Mouse (Mus musculus): ENCODE data around the gene Dmrtc1c1. TPM values are rescaled to one million over a fixed set of nuclear protein-coding genes. Genes with fewer than 3 reads are reported as not detected.
"Not testable (repeated sequence)": the region's sequence is repeated elsewhere in the genome, so short reads cannot be mapped to it uniquely, and the experiment has no call there.

Dmrtc1c1 gene
- not detected in 2 replicates for polyA plus RNA-seq (2014; fragmentation: Nextera tagmentation; extraction: Ambion mirVana)

DNA sequence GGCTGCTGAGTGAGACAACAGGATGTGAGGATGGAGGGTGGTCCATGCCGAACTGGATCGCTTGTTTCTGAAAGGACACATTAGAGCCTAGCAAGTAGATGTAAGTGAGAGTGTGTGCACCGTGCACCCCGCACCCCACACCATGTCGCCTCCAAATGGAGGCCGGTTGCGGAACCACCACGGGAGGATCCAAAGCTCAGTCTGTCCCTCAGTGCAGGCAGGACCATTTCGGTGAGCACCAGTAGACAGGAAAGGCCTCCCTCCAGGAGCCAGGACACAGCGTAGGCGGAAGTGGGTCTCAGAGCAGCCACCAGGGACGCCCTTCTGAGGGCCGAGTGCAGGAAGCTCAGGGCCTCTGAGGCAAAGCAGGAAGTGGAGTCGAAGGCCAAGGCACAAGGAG is at the start of gene Dmrtc1c1:
Gene Dmrtc1c1, plus strand, starts transcription at position 301 of the 400 bp plus-strand sequence.
- not testable (repeated sequence) for H3K4me1 ChIP-seq (ENCODE audit: control insufficient read depth, insufficient read depth, low read length); DNase-seq (ENCODE audit: low spot score); H3K9ac ChIP-seq (ENCODE audit: low read length); H3K27me3 ChIP-seq (ENCODE audit: control insufficient read depth, insufficient read depth, low read length); H3K4me3 ChIP-seq (ENCODE audit: low read depth, low read length); H3K27ac ChIP-seq (replicated peaks; ENCODE audit: low read depth, low read length); H3K4me2 ChIP-seq (ENCODE audit: low read depth, severe bottlenecking); H3K9me3 ChIP-seq (ENCODE audit: control insufficient read depth, low read length); ATAC-seq (ENCODE audit: insufficient number of reproducible peaks, low FRiP score, low TSS enrichment, low read depth); H3K36me3 ChIP-seq (ENCODE audit: control insufficient read depth, insufficient read depth, low read length)
- WGBS = no CpG with 5 or more reads among the region's 14 CpGs

DNA sequence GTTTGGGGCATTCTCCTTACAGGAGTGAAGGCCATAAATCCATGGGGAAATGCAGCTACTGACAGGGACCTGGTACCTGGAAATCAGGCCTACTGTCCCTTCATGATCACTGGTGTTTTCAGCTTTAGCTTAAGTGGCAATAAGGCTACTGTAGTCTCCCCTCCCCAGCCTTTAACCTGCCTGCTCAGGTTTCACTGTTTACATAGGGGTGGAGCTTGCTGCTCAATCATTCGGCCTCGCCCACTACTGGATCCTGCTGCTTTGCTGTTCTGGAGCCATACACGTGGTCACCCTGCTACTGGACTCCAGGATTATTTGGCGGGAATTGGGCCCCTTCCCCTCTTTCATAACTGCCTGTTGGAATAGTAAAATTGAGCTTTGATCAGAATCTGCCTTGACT is 36.9 kb upstream of the Dmrtc1c1 start:
- no peak for DNase-seq (ENCODE audit: low spot score)

DNA sequence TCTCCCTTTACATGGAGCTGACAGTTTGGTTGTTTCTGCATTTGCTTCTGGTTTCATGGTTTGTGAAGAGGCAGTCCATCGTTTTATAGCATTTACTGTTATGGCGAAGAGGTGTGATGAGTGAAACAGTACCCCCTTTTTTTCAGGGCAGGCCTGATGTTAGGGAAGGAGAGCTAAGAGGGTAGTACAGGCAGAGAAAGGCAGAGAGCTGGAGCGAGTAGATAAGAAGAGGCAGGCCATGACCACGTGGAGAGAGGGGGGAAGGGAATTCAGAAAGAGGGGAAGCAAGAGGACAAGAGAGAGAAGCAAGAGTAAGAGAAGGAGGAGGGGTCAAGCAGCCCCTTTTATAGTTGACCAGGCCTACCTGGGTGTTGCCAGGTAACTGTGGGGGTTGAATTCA is 9.5 kb downstream of the Dmrtc1c1 start:
- Histone ChIP-seq H3K9me3 (ENCODE audit: control insufficient read depth, low read length) (no peaks in the 10 kb centered on the region), H3K9ac (ENCODE audit: low read length) (no peak overlapping the region), H3K27ac (replicated peaks; ENCODE audit: low read depth, low read length) (no peak overlapping the region), H3K27me3 (ENCODE audit: control insufficient read depth, insufficient read depth, low read length) (no peaks in the 10 kb centered on the region), H3K4me1 (ENCODE audit: control insufficient read depth, insufficient read depth, low read length) (no peaks in the 10 kb centered on the region), H3K4me2 (ENCODE audit: low read depth, severe bottlenecking) (no peak overlapping the region), H3K36me3 (ENCODE audit: control insufficient read depth, insufficient read depth, low read length) (no peaks in the 10 kb centered on the region), H3K4me3 (ENCODE audit: low read depth, low read length) (no peak overlapping the region)
- 67% methylated on average over 4 of the region's 4 CpGs for WGBS
- ATAC-seq (ENCODE audit: insufficient number of reproducible peaks, low FRiP score, low TSS enrichment, low read depth) (no peak), DNase-seq (ENCODE audit: low spot score) (no peak)

More for the DNA sequence above, 36.9 kb upstream of the Dmrtc1c1 start:
- no peaks in the 10 kb centered on the region for H3K9me3 ChIP-seq (ENCODE audit: control insufficient read depth, low read length)
- H3K4me1 ChIP-seq (ENCODE audit: control insufficient read depth, insufficient read depth, low read length) = no peaks in the 10 kb centered on the region
- no peak overlapping the region for H3K9ac ChIP-seq (ENCODE audit: low read length)
- no peak for ATAC-seq (ENCODE audit: insufficient number of reproducible peaks, low FRiP score, low TSS enrichment, low read depth)
- no peak overlapping the region for H3K27ac ChIP-seq (replicated peaks; ENCODE audit: low read depth, low read length)
- H3K27me3 ChIP-seq (ENCODE audit: control insufficient read depth, insufficient read depth, low read length) = no peaks in the 10 kb centered on the region
- 23% methylated on average over 4 of the region's 4 CpGs for WGBS
- H3K4me3 ChIP-seq (ENCODE audit: low read depth, low read length) = no peak overlapping the region
- H3K36me3 ChIP-seq (ENCODE audit: control insufficient read depth, insufficient read depth, low read length) = no peaks in the 10 kb centered on the region
- no peak overlapping the region for H3K4me2 ChIP-seq (ENCODE audit: low read depth, severe bottlenecking)

DNA sequence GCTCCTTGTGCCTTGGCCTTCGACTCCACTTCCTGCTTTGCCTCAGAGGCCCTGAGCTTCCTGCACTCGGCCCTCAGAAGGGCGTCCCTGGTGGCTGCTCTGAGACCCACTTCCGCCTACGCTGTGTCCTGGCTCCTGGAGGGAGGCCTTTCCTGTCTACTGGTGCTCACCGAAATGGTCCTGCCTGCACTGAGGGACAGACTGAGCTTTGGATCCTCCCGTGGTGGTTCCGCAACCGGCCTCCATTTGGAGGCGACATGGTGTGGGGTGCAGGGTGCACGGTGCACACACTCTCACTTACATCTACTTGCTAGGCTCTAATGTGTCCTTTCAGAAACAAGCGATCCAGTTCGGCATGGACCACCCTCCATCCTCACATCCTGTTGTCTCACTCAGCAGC is 51.8 kb downstream of the Dmrtc1c1 start, which contains the start of gene Dmrtc1c2:
Gene Dmrtc1c2, minus strand, starts transcription at position 101 of the 400 bp plus-strand sequence.
- H3K27ac ChIP-seq (replicated peaks; ENCODE audit: low read depth, low read length); H3K4me3 ChIP-seq (ENCODE audit: low read depth, low read length); DNase-seq (ENCODE audit: low spot score): not testable (repeated sequence)

More for the DNA sequence above, 51.8 kb downstream of the Dmrtc1c1 start, which contains the start of gene Dmrtc1c2:
- not testable (repeated sequence) for H3K4me1 ChIP-seq (ENCODE audit: control insufficient read depth, insufficient read depth, low read length); H3K4me2 ChIP-seq (ENCODE audit: low read depth, severe bottlenecking); H3K9me3 ChIP-seq (ENCODE audit: control insufficient read depth, low read length); H3K27me3 ChIP-seq (ENCODE audit: control insufficient read depth, insufficient read depth, low read length); ATAC-seq (ENCODE audit: insufficient number of reproducible peaks, low FRiP score, low TSS enrichment, low read depth); H3K36me3 ChIP-seq (ENCODE audit: control insufficient read depth, insufficient read depth, low read length); H3K9ac ChIP-seq (ENCODE audit: low read length)
- WGBS = 94% methylated on average over 2 of the region's 13 CpGs

Other genes with a start within 250 kb of the Dmrtc1c1 start
- gene Phka1, start 158.7 kb upstream of the Dmrtc1c1 start, polyA plus RNA-seq (2014; fragmentation: Nextera tagmentation; extraction: Ambion mirVana) = 11.2 and 12.3 TPM in 2 replicates
- gene Gm3880, start 116.0 kb upstream of the Dmrtc1c1 start, polyA plus RNA-seq (2014; fragmentation: Nextera tagmentation; extraction: Ambion mirVana) = not detected in 2 replicates
- gene Gm9112, start 95.3 kb upstream of the Dmrtc1c1 start, polyA plus RNA-seq (2014; fragmentation: Nextera tagmentation; extraction: Ambion mirVana) = not detected in 2 replicates
- not detected in 2 replicates for gene Dmrtc1b, start 95.1 kb upstream of the Dmrtc1c1 start, polyA plus RNA-seq (2014; fragmentation: Nextera tagmentation; extraction: Ambion mirVana)
- gene Dmrtc1c2, start 51.7 kb downstream of the Dmrtc1c1 start, polyA plus RNA-seq (2014; fragmentation: Nextera tagmentation; extraction: Ambion mirVana) = not detected in 2 replicates
- not detected in 2 replicates for gene 1700031F05Rik, start 65.0 kb downstream of the Dmrtc1c1 start, polyA plus RNA-seq (2014; fragmentation: Nextera tagmentation; extraction: Ambion mirVana)
- gene Dmrtc1a, start 105.7 kb downstream of the Dmrtc1c1 start, polyA plus RNA-seq (2014; fragmentation: Nextera tagmentation; extraction: Ambion mirVana) = 0.60 TPM in 1 of 2 replicates, not detected in the other
- not detected in 2 replicates for gene 1700011M02Rik, start 105.9 kb downstream of the Dmrtc1c1 start, polyA plus RNA-seq (2014; fragmentation: Nextera tagmentation; extraction: Ambion mirVana)
- not detected in 2 replicates for gene 1700018G05Rik, start 125.4 kb downstream of the Dmrtc1c1 start, polyA plus RNA-seq (2014; fragmentation: Nextera tagmentation; extraction: Ambion mirVana)

All from limb, embryonic 11.5 days (tissue).